Mouse (Mus musculus): ENCODE data around the gene Acvrl1. TPM values are rescaled to one million over a fixed set of nuclear protein-coding genes. Genes with fewer than 3 reads are reported as not detected.

Gene Acvrl1
- polyA plus RNA-seq, 1 experiment from 2014 or later = 15.6 TPM

GRCm38 (mm10) chr15:101173421-101174211, 45.3 kb downstream of the Acvrl1 start, which contains the start of gene Acvr1b:
Acvr1b (plus strand) TSS chr15:101174067.
- H3K36me3 ChIP-seq (ENCODE audit: control insufficient read depth, insufficient read depth, low read length) = no peaks in the 10 kb centered on the region
- WGBS = 1% methylated on average over 37 of the region's 87 CpGs
- H3K27ac ChIP-seq (ENCODE audit: low read length) = peak within 1 kb of the TSS; percentile 71; the same call in 1 of the 2 replicates

GRCm38 (mm10) chr15:101174294-101175130, 46.2 kb downstream of the Acvrl1 start:
- Histone ChIP-seq H3K27ac (ENCODE audit: low read length) (peak overlapping the region; percentile 17; the same call in 1 of the 2 replicates), H3K9me3 (ENCODE audit: control insufficient read depth, low read depth, low read length) (no peaks in the 10 kb centered on the region), H3K9ac (replicated peaks; ENCODE audit: low read depth, low read length) (peak overlapping the region; percentile 82), H3K4me1 (ENCODE audit: control insufficient read depth, insufficient read depth, low read length) (peaks cover 25% of the 10 kb centered on the region), H3K4me2 (replicated peaks; ENCODE audit: low read depth, low read length) (peak overlapping the region; percentile 89), H3K4me3 (ENCODE audit: low read depth, low read length) (peak overlapping the region; percentile 60), H3K27me3 (ENCODE audit: control insufficient read depth, insufficient read depth, low read length) (no peaks in the 10 kb centered on the region), H3K36me3 (ENCODE audit: control insufficient read depth, insufficient read depth, low read length) (no peaks in the 10 kb centered on the region)
- under 1% methylated on average over 32 of the region's 46 CpGs for WGBS
- peak; percentile 20; the same call in 1 of the 2 replicates for ATAC-seq (ENCODE audit: insufficient number of reproducible peaks, insufficient read depth, low FRiP score, low read depth)

More at GRCm38 (mm10) chr15:101173421-101174211, 45.3 kb downstream of the Acvrl1 start, which contains the start of gene Acvr1b:
- ATAC-seq (ENCODE audit: insufficient number of reproducible peaks, insufficient read depth, low FRiP score, low read depth) = peak; percentile 90
- no peaks in the 10 kb centered on the region for H3K27me3 ChIP-seq (ENCODE audit: control insufficient read depth, insufficient read depth, low read length)
- peak within 1 kb of the TSS; percentile 89 for H3K4me2 ChIP-seq (replicated peaks; ENCODE audit: low read depth, low read length)
- peaks cover 25% of the 10 kb centered on the region for H3K4me1 ChIP-seq (ENCODE audit: control insufficient read depth, insufficient read depth, low read length)
- no peaks in the 10 kb centered on the region for H3K9me3 ChIP-seq (ENCODE audit: control insufficient read depth, low read depth, low read length)
- peak within 1 kb of the TSS; percentile 60 for H3K4me3 ChIP-seq (ENCODE audit: low read depth, low read length)
- H3K9ac ChIP-seq (replicated peaks; ENCODE audit: low read depth, low read length) = peak within 1 kb of the TSS; percentile 82

- H3K9ac ChIP-seq (replicated peaks; ENCODE audit: low read depth, low read length) = peak overlapping the region; percentile 82; the same call in 1 of the 2 replicates
- peaks cover 31% of the 10 kb centered on the region for H3K4me1 ChIP-seq (ENCODE audit: control insufficient read depth, insufficient read depth, low read length)
- H3K27ac ChIP-seq (ENCODE audit: low read length) = no peak overlapping the region
- peak overlapping the region; percentile 89 for H3K4me2 ChIP-seq (replicated peaks; ENCODE audit: low read depth, low read length)
- 7% methylated on average over 5 of the region's 5 CpGs for WGBS
- H3K36me3 ChIP-seq (ENCODE audit: control insufficient read depth, insufficient read depth, low read length) = no peaks in the 10 kb centered on the region
- H3K9me3 ChIP-seq (ENCODE audit: control insufficient read depth, low read depth, low read length) = no peaks in the 10 kb centered on the region
- no peaks in the 10 kb centered on the region for H3K27me3 ChIP-seq (ENCODE audit: control insufficient read depth, insufficient read depth, low read length)
- H3K4me3 ChIP-seq (ENCODE audit: low read depth, low read length) = peak overlapping the region; percentile 60
- no peak for ATAC-seq (ENCODE audit: insufficient number of reproducible peaks, insufficient read depth, low FRiP score, low read depth)
Measured at GRCm38 (mm10) chr15:101175131-101175460, 46.8 kb downstream of the Acvrl1 start.

- no peak overlapping the region for H3K9ac ChIP-seq (replicated peaks; ENCODE audit: low read depth, low read length)
- peak overlapping the region; percentile 89 for H3K4me2 ChIP-seq (replicated peaks; ENCODE audit: low read depth, low read length)
- 23% methylated on average over 17 of the region's 17 CpGs for WGBS
- ATAC-seq (ENCODE audit: insufficient number of reproducible peaks, insufficient read depth, low FRiP score, low read depth) = no peak
- H3K36me3 ChIP-seq (ENCODE audit: control insufficient read depth, insufficient read depth, low read length) = no peaks in the 10 kb centered on the region
- peak overlapping the region; percentile 45 for H3K27ac ChIP-seq (ENCODE audit: low read length)
- no peaks in the 10 kb centered on the region for H3K9me3 ChIP-seq (ENCODE audit: control insufficient read depth, low read depth, low read length)
- H3K4me1 ChIP-seq (ENCODE audit: control insufficient read depth, insufficient read depth, low read length) = peaks cover 36% of the 10 kb centered on the region
- H3K27me3 ChIP-seq (ENCODE audit: control insufficient read depth, insufficient read depth, low read length) = no peaks in the 10 kb centered on the region
- peak overlapping the region; percentile 60 for H3K4me3 ChIP-seq (ENCODE audit: low read depth, low read length)
Measured at GRCm38 (mm10) chr15:101175613-101176283, 47.4 kb downstream of the Acvrl1 start.

GRCm38 (mm10) chr15:101176284-101176680, 48.0 kb downstream of the Acvrl1 start:
- Histone ChIP-seq H3K27me3 (ENCODE audit: control insufficient read depth, insufficient read depth, low read length) (no peaks in the 10 kb centered on the region), H3K9me3 (ENCODE audit: control insufficient read depth, low read depth, low read length) (no peaks in the 10 kb centered on the region), H3K27ac (ENCODE audit: low read length) (peak overlapping the region; percentile 48; the same call in 1 of the 2 replicates), H3K4me3 (ENCODE audit: low read depth, low read length) (no peak overlapping the region), H3K36me3 (ENCODE audit: control insufficient read depth, insufficient read depth, low read length) (no peaks in the 10 kb centered on the region), H3K4me1 (ENCODE audit: control insufficient read depth, insufficient read depth, low read length) (peaks cover 41% of the 10 kb centered on the region), H3K4me2 (replicated peaks; ENCODE audit: low read depth, low read length) (peak overlapping the region; percentile 89), H3K9ac (replicated peaks; ENCODE audit: low read depth, low read length) (no peak overlapping the region; the same call in 1 of the 2 replicates)
- 47% methylated on average over 3 of the region's 3 CpGs for WGBS
- no peak for ATAC-seq (ENCODE audit: insufficient number of reproducible peaks, insufficient read depth, low FRiP score, low read depth)

GRCm38 (mm10) chr15:101176795-101177691, 48.7 kb downstream of the Acvrl1 start:
- H3K4me2 ChIP-seq (replicated peaks; ENCODE audit: low read depth, low read length) = peak overlapping the region; percentile 89; the same call in 1 of the 2 replicates

GRCm38 (mm10) chr15:101180363-101181105, 52.2 kb downstream of the Acvrl1 start:
- peaks cover 2% of the 10 kb centered on the region; the same call in 1 of the 2 replicates for H3K9me3 ChIP-seq (ENCODE audit: control insufficient read depth, low read depth, low read length)
- WGBS = 66% methylated on average over 15 of the region's 15 CpGs
- H3K4me2 ChIP-seq (replicated peaks; ENCODE audit: low read depth, low read length) = no peak overlapping the region
- H3K27me3 ChIP-seq (ENCODE audit: control insufficient read depth, insufficient read depth, low read length) = no peaks in the 10 kb centered on the region
- no peak for ATAC-seq (ENCODE audit: insufficient number of reproducible peaks, insufficient read depth, low FRiP score, low read depth)
- H3K4me1 ChIP-seq (ENCODE audit: control insufficient read depth, insufficient read depth, low read length) = peaks cover 57% of the 10 kb centered on the region
- H3K36me3 ChIP-seq (ENCODE audit: control insufficient read depth, insufficient read depth, low read length) = no peaks in the 10 kb centered on the region
- no peak overlapping the region for H3K9ac ChIP-seq (replicated peaks; ENCODE audit: low read depth, low read length)
- H3K4me3 ChIP-seq (ENCODE audit: low read depth, low read length) = no peak overlapping the region
- H3K27ac ChIP-seq (ENCODE audit: low read length) = no peak overlapping the region; the same call in 1 of the 2 replicates

More at GRCm38 (mm10) chr15:101176795-101177691, 48.7 kb downstream of the Acvrl1 start:
- Histone ChIP-seq H3K27ac (ENCODE audit: low read length) (peak overlapping the region; percentile 61), H3K4me1 (ENCODE audit: control insufficient read depth, insufficient read depth, low read length) (peaks cover 45% of the 10 kb centered on the region), H3K9ac (replicated peaks; ENCODE audit: low read depth, low read length) (no peak overlapping the region; the same call in 1 of the 2 replicates), H3K4me3 (ENCODE audit: low read depth, low read length) (no peak overlapping the region), H3K36me3 (ENCODE audit: control insufficient read depth, insufficient read depth, low read length) (no peaks in the 10 kb centered on the region), H3K9me3 (ENCODE audit: control insufficient read depth, low read depth, low read length) (no peaks in the 10 kb centered on the region), H3K27me3 (ENCODE audit: control insufficient read depth, insufficient read depth, low read length) (no peaks in the 10 kb centered on the region)
- ATAC-seq (ENCODE audit: insufficient number of reproducible peaks, insufficient read depth, low FRiP score, low read depth) = no peak; the same call in 1 of the 2 replicates
- 51% methylated on average over 8 of the region's 8 CpGs for WGBS
